Mouse (Mus musculus) gastrocnemius, postnatal 10 days (tissue): Measurements from ENCODE around the gene E030018B13Rik. TPM values are rescaled to one million over a fixed set of nuclear protein-coding genes. Genes with fewer than 3 reads are reported as not detected.
A peak's percentile ranks its signal among the peaks of the same experiment; 100 is the strongest.

Experiments used
- DNase-seq: peaks from one replicate; pipeline ENCODE4 v3.0.0; 2021; ENCODE audit warnings: mixed read lengths
- long read RNA-seq, 2 experiments: library from polyadenylated mRNA; stranded (forward); transcript quantifications; one replicate each; pipeline ENCODE4 v2.0.0; 2021
- total RNA-seq, 2 experiments: library from RNA; stranded (reverse); gene quantifications; 2 replicates each; pipeline ENCODE4 v1.2.3; 2021

The E030018B13Rik gene
- total RNA-seq: not detected
- long read RNA-seq, experiment 1: 0 reads
- long read RNA-seq, experiment 2: 0 reads

GRCm38 (mm10) chr7:63916268-63916907, at the start of gene E030018B13Rik:
TSS of gene E030018B13Rik (plus strand) at chr7:63916857.
- DNase-seq: no peak

GRCm38 (mm10) chr7:63868356-63868918, 48.2 kb upstream of the E030018B13Rik start:
- DNase-seq: no peak

GRCm38 (mm10) chr7:63871698-63872097, 45.0 kb upstream of the E030018B13Rik start:
- DNase-seq: no peak

GRCm38 (mm10) chr7:63873880-63874279, 42.8 kb upstream of the E030018B13Rik start:
- DNase-seq: no peak

DNA sequence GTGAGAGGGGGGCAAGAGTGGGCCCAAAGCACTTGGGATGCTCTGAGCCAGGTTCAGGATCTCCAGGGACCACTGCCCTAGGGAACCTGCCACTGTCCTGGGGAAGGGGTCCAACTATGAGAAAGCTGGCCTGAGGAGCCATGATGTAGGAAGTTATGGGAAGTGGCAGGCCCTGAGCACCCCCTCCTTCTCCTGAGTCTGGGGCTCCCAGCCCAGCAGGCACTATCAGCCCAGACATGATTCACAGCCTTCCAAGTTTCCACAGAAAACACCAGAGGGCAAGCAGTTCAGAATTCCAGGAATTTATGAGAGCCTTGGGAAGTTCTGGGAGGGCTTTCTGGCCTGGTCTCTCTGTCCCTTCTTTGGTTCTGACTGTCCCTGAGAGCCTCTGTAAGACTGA, 41.0 kb upstream of the E030018B13Rik start:
- no peak for DNase-seq

GRCm38 (mm10) chr7:63876640-63877039, 40.0 kb upstream of the E030018B13Rik start:
- no peak for DNase-seq

DNA sequence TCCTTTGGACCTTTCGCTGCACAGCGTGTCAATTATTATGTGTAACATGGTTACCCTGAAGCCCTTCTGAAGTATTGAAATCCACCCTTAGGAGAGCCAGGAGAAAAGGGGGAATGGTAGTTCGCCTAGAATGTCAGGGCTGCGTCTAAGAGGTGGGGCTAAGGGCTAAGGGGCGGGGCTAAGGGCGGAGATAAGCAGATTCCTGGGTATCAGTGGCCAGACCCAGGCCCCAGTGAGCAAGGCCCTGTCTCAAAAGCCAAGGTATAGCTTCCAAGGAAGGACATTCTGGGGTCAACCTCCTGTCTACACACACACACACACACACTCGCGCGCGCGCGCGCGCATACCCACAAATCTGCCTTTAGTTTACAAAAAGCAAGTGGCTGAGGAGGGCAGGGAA, 39.0 kb upstream of the E030018B13Rik start:
- no peak for DNase-seq

GRCm38 (mm10) chr7:63879583-63879982, 37.1 kb upstream of the E030018B13Rik start:
- DNase-seq: no peak

- DNase-seq: no peak
Observed at GRCm38 (mm10) chr7:63882739-63883138, 33.9 kb upstream of the E030018B13Rik start.

- no peak for DNase-seq
Observed at GRCm38 (mm10) chr7:63885025-63885424, 31.6 kb upstream of the E030018B13Rik start.

DNA sequence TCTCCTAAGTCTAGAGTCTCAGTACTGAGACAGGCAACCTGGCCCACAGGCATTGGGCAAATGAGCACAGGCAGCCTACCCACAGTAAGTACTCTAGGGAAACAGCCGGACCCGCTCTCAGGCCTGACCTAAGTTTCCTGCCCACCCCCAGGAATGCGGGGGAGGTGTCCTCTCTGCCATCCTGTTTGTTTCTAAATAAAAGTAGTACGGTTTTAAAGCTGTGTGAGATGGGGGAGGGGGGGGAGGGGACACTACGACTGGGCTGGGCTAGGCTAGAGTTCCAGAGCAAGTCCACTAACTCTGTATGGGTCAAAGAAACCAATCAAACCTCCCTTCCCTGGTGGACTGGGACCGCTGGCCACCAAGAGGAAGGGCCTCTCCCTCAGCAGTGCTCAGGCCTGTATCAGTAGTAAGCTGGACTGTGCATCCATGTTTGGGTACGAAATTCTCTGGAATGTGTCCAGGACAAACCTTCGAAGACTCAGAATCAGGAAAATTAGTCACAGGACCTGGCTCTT, 29.6 kb upstream of the E030018B13Rik start:
- no peak for DNase-seq

DNA sequence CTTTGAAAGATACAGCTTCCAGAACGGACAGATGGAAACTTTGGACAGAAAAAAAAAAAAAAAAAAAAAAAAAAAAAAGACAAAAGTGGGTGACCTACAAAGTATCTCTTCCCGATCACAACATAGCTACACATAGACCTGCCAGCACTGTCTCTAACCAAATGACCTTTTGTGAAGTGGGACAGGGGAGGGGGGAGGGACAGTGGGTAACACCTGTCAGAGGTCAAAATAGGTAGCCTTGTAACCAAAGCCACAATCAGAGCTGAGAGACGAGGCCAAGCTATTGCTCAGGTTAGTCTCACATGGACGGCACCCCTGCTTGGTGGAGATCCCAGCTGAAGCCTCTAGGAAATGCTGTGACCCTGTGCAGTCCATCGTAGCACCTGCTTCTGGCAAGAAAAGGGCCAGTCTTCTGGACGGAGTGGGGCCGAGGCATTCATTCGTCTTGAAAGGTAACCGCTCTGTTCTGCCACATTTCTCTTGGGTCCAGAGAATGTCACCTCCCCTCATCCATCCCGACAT, 29.0 kb upstream of the E030018B13Rik start:
- no peak for DNase-seq

DNA sequence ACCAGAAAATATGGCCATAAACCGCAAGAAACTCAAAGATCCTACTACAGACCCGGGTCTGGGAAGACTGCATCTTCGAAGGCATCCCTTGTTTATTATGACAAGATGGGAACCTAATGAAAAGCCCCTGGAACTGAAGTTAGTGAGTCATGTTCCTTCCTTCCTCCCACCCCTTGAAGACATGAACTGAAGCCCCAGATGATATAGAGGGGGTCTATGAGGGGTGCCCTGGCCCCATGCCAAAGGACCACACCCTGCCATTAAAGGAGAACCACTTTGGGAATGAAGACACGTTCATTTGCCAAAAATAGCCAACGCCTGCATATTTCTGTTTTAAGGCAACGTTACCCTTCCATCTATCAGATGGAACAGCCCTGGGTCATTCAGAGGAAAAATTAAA, 28.0 kb upstream of the E030018B13Rik start:
- no peak for DNase-seq

DNA sequence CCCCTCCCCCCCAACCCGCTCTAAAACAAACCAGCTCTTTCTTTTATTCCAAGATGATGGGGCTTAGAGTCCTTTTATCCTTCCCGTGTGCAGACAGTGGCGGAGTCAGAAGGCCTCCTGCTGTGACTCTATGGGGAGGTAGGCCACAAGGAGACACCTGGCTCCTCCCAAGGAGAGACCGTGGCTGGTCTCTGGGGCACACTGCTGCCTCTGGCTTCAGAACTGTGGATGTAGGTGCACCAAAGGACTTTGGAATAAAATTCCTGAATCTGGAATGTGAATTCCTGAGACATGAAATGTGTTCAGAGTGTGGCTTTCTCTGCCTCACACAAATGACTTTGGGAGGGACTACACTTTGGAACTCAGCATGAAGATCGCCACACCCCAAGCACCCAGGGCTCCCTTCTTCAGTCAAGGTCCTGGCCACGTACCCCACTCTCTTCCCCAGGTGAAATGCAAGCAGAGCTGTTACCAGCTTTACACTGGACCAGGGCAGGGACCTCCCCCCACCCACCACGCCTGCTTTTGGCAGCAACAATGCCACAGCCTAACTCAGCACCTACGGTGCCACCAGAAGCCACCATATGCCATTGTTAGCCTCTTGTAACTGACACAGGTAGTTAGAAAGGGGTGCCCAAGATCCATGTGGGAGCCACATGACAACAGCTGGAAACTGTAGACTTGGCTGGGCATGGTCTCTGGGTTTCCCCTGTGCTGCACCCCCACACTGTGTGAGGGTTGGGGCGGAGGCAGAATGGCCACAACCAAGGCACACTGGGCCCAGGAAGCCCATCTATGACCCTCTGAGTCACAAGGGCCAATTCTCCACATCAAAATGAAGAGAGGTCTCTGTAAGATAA, 27.3 kb upstream of the E030018B13Rik start:
- DNase-seq: no peak

GRCm38 (mm10) chr7:63891488-63892075, 25.1 kb upstream of the E030018B13Rik start:
- no peak for DNase-seq

DNA sequence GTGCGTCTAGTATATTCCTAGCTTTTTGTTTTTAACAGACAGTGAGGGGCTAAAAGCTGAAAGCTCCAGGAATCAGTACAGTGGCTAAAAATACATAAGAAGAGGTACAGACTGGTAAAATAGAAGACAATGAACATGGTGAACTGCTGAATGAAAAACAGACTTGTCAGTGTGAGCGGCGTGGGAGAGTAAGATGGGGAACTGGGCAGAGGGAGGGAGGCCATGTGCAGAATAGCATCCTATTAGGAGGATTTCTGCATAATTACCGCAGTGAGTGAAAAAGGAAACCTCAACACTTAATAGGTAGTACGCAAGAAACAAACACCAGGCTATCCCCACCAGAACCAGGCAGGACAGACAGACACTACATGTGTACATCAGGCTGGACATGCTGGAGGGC, 23.5 kb upstream of the E030018B13Rik start:
- no peak for DNase-seq

DNA sequence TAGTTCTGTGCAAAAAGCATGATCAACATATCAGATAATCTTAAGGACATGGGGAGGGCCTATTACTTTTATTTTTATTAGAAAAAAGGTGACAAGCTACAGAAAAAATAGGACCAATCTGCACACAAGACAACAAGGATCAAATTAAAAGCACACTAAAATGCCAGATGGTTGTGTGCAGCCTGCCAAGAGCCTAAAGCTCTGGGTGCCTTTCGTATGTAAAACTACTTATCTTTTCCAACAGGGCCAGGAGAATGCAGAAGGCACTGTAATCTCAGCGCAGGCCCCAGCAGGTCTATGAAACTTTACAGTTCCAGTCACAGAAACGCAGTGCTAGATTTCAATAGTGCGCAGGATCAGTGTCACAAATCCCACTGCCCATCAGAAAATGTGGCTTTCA, 22.9 kb upstream of the E030018B13Rik start:
- DNase-seq: no peak

- DNase-seq: no peak
Observed at GRCm38 (mm10) chr7:63894662-63895061, 22.0 kb upstream of the E030018B13Rik start.

GRCm38 (mm10) chr7:63895223-63895622, 21.4 kb upstream of the E030018B13Rik start:
- DNase-seq: no peak

DNA sequence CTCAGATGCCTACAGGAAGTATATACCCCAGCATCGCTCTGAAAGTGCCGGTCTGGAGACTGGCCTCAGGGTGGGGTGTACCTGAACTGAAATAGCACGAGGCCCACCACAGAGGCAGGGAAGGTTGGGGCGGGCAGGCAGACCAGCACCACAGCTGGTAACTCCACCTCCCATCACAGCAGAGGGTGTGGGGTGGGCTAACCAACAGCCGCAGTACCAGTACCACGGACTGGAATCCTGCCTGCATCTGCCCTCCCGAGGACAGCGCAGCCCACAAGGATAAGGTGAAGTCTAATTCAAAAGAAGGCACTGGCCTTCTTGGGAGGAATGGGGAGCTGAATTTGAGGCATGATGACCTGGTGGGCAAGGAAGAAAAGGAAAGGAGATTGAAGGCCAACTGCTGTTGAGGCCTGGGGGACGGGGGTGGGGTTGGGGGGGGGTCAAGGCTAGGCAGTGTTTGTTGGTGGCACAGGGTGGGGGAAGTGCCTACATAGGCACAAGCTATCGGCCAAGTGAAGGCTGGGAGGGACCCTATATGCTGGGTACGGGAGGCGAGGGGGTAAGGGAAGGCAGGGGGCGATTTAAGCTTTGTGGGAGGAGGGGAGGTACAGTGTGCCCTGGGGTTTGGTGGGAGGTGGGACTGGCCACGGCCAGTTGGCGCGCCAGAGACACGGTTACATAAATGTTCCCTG, 20.2 kb upstream of the E030018B13Rik start:
- no peak for DNase-seq

DNA sequence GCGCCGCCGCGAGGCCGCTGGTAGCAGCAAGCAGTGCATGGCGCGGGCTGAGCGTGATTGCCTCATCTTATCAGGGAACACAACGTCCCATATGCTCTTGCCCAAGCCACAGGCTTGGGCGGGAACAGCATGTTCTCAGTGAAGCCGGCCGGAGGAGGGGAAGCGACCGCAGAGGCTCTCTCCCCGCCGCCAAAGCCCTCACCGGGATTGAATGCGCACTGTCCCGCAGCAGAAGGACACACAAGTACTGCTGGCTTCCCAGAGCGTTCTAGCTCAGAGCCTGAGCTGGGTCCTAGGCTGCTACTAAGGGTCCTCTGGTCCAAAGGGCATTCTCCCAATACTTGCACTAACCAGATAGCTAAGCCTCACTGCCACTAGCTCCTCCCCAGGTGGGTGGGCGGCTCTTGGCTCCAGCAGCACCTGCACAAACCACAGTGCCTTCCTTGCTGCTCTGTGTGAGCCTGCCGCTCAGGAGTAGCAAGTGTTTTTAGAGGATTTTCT, 19.6 kb upstream of the E030018B13Rik start:
- peak; percentile 84 for DNase-seq

DNA sequence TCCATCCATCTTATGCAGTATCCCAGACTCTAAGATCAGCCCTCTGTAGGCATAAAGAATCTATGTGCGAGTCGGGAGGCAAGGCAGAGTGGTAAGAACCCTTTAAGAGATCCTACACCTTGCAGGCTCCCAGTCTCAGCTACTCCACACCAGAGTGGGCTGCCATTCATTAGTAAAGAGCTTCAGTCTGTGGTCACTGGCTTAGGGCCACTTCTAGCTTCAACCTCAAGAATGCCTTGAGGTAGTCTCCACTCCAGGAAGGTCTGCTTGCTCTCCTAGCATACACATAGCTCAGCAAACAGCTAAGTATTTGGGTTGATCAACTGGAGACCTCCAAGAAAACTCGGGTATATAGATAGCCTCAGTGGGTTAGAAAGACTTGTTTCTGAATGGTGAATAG, 19.0 kb upstream of the E030018B13Rik start:
- DNase-seq: no peak
